Mouse (Mus musculus): ENCODE data around the gene Akr1c20. TPM values are rescaled to one million over a fixed set of nuclear protein-coding genes. Genes with fewer than 3 reads are reported as not detected.

The Akr1c20 gene
- not detected in 2 replicates for polyA plus RNA-seq (2015; fragmentation: Nextera tagmentation; extraction: Ambion mirVana)

DNA sequence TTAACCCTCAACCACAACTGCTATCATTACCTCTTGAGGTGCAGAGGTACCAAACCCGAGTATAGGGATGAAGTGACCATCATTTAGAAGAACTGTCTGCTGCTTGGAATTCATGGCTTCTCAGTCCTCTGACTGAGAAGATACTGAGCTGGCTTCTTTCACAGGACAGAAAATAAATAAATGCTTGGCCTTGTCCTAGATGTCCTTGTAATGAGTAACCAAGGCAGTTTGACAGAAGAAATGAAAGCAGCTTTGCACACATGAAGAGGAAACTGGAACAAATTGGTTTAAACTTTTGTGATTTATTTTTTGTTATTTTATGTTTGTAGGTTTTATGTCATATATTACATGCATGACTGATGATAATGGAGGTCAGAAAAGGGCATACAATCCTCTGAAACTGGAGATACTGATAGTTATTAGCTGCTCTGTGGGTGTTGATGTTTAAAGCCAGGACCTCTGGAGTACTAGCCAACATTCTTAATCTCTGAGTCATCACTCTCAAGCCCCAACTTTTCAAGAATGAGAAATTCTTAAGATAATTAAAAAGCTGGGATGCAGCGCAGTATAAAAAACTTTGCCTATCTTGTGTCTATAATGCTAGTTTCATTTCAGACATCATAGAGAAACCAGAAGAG is at the start of gene Akr1c20:
Akr1c20 (minus strand) TSS at position 145 of the 638 bp plus-strand sequence.
- H3K4me1 ChIP-seq = no peaks in the 10 kb centered on the region
- H3K36me3 ChIP-seq (ENCODE audit: poor library complexity, severe bottlenecking) = no peaks in the 10 kb centered on the region
- H3K27ac ChIP-seq = no peak within 1 kb of the TSS
- H3K27me3 ChIP-seq = no peaks in the 10 kb centered on the region
- H3K9me3 ChIP-seq (replicated peaks) = no peaks in the 10 kb centered on the region
- no peak within 1 kb of the TSS for H3K9ac ChIP-seq
- no peak for ATAC-seq
- H3K4me3 ChIP-seq = no peak within 1 kb of the TSS
- WGBS = 85% methylated on average over 2 of the region's 2 CpGs
- H3K4me2 ChIP-seq = no peak within 1 kb of the TSS

DNA sequence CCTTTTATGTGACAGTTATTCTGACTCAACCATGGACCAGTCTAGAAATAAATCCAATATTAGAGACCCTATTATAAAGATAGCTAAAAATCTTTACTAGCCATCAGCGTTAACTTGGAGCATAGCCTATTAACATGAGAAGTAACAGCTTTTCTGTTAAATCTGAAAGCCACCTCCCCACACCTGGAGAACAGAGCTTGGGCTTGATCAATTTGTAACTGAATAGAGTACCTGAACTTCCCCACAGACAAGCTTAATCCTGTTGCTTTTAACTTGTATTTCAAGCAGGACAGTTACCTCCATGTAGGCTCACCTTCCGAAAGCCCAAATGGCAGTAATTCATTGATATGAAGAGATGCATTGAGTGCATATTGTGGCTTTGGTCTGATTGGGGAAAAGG is 42.9 kb upstream of the Akr1c20 start:
- WGBS = 85% methylated on average over 2 of the region's 2 CpGs
- H3K4me1 ChIP-seq = no peaks in the 10 kb centered on the region
- no peaks in the 10 kb centered on the region for H3K36me3 ChIP-seq (ENCODE audit: poor library complexity, severe bottlenecking)
- H3K9ac ChIP-seq = no peak overlapping the region
- H3K27me3 ChIP-seq = no peaks in the 10 kb centered on the region
- no peaks in the 10 kb centered on the region for H3K9me3 ChIP-seq (replicated peaks)
- no peak overlapping the region for H3K4me2 ChIP-seq
- no peak overlapping the region for H3K27ac ChIP-seq
- no peak overlapping the region for H3K4me3 ChIP-seq
- no peak for ATAC-seq

DNA sequence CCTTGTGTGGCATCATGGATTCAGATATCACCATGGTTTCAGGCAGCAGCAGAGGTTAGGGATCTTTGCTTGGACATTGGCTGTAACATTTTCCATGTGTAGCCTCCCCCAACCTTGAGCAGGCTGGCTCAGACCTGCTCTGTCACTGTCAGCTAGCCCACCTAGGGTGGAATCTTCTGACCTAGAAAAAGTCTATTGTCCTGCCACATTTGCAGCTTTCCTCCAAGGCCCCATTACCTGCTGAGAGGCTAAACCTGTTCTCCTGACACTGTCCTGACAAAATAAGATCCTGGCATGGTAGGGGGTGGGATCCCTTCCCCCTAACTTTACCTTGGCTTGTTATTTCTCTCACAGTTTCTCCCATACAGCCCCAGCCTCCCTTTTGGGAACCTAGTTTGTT is 37.4 kb upstream of the Akr1c20 start:
- no peaks in the 10 kb centered on the region for H3K9me3 ChIP-seq (replicated peaks)
- no peak overlapping the region for H3K4me2 ChIP-seq
- H3K9ac ChIP-seq = no peak overlapping the region
- H3K36me3 ChIP-seq (ENCODE audit: poor library complexity, severe bottlenecking) = no peaks in the 10 kb centered on the region
- H3K4me3 ChIP-seq = no peak overlapping the region
- no peaks in the 10 kb centered on the region for H3K4me1 ChIP-seq
- no peak for ATAC-seq
- no peak overlapping the region for H3K27ac ChIP-seq
- no peaks in the 10 kb centered on the region for H3K27me3 ChIP-seq

GRCm38 (mm10) chr13:4559143-4559542 is 36.0 kb upstream of the Akr1c20 start:
- WGBS = 59% methylated on average over 1 of the region's 1 CpGs
- H3K4me1 ChIP-seq = no peaks in the 10 kb centered on the region
- no peak for ATAC-seq
- H3K36me3 ChIP-seq (ENCODE audit: poor library complexity, severe bottlenecking) = no peaks in the 10 kb centered on the region
- no peak overlapping the region for H3K4me2 ChIP-seq
- H3K27ac ChIP-seq = no peak overlapping the region
- H3K4me3 ChIP-seq = no peak overlapping the region
- H3K27me3 ChIP-seq = no peaks in the 10 kb centered on the region
- no peak overlapping the region for H3K9ac ChIP-seq
- H3K9me3 ChIP-seq (replicated peaks) = no peaks in the 10 kb centered on the region

DNA sequence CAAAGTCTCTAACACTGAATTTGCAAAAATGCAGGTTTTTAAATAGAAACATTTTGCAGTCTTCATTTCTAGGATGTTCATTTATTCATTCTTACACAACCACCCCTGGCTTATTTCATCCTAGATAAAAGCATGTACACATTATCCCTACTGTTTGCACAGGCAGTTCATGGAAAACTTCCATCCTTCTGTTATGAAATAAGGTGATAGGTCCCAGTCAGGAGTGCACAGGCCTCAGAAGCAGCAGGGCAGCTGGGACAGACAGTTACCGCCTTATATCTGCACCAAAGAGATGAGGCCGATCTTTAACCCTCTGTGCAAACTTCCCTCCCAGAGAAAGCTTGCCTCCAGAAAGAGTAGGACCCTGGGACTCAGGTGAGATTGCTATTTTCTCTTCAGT is 8.3 kb downstream of the Akr1c20 start:
- Histone ChIP-seq H3K4me2 (no peak overlapping the region), H3K4me1 (no peaks in the 10 kb centered on the region), H3K27me3 (no peaks in the 10 kb centered on the region), H3K9me3 (replicated peaks) (no peaks in the 10 kb centered on the region), H3K4me3 (no peak overlapping the region), H3K9ac (no peak overlapping the region), H3K36me3 (ENCODE audit: poor library complexity, severe bottlenecking) (no peaks in the 10 kb centered on the region), H3K27ac (no peak overlapping the region)
- 87% methylated on average over 2 of the region's 2 CpGs for WGBS
- ATAC-seq = no peak

DNA sequence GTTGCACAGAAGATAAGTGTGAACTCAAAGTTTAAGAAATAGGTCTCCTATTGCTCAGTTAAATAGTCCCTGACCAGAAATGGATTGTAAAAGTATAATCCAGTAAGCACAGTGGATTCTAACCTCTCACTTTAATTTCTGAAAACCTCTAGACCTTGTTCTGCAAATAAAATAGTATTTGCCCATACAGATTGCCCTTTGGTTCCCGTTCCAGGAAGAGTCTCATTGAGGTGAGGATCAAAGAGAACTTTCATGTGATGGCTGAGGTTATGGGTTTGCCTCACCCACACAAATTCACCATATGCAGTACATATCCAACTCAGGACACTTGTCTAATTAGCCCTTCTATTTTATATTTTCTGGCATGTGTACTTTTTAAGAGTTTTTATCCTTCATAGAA is 55.2 kb downstream of the Akr1c20 start:
- no peak overlapping the region for H3K4me2 ChIP-seq
- no peaks in the 10 kb centered on the region for H3K27me3 ChIP-seq
- 82% methylated on average over 1 of the region's 1 CpGs for WGBS
- no peak overlapping the region for H3K9ac ChIP-seq
- no peaks in the 10 kb centered on the region for H3K4me1 ChIP-seq
- no peak for ATAC-seq
- H3K27ac ChIP-seq = no peak overlapping the region
- no peak overlapping the region for H3K4me3 ChIP-seq
- 0 out of 2 replicates have a peak, but pooled peaks cover 3% of the 10 kb centered on the region for H3K9me3 ChIP-seq (replicated peaks)
- no peaks in the 10 kb centered on the region for H3K36me3 ChIP-seq (ENCODE audit: poor library complexity, severe bottlenecking)

DNA sequence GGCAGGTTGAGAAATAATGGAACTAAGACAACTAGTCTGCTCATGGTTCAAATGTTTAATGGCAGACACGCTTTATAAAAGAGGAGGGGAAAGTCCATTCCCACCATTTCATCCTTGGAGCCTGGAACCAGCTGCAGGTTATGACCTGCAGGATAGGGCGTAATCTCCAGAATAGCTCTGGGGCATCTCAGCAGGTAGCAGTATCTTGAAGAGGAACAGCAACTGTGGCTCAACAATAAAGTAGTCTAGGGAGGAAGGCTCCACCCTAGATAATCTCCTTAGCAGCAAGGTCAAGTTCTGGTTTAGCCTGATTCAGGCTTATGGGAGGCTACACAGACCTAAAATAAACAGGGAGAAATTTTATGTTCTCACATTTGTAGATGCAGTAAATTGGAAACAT is 57.5 kb downstream of the Akr1c20 start:
- no peak overlapping the region for H3K4me2 ChIP-seq
- H3K27ac ChIP-seq = no peak overlapping the region
- WGBS = 93% methylated on average over 2 of the region's 2 CpGs
- H3K9me3 ChIP-seq (replicated peaks) = 0 out of 2 replicates have a peak, but pooled peaks cover 3% of the 10 kb centered on the region
- no peak overlapping the region for H3K9ac ChIP-seq
- ATAC-seq = no peak
- H3K27me3 ChIP-seq = no peaks in the 10 kb centered on the region
- no peaks in the 10 kb centered on the region for H3K36me3 ChIP-seq (ENCODE audit: poor library complexity, severe bottlenecking)
- no peak overlapping the region for H3K4me3 ChIP-seq
- H3K4me1 ChIP-seq = no peaks in the 10 kb centered on the region

Other genes with a start within 250 kb of the Akr1c20 start
- gene Akr1c12, start 243.9 kb downstream of the Akr1c20 start, polyA plus RNA-seq (2015; fragmentation: Nextera tagmentation; extraction: Ambion mirVana) = not detected in 2 replicates
- gene Akr1c6, start 89.0 kb downstream of the Akr1c20 start, polyA plus RNA-seq (2015; fragmentation: Nextera tagmentation; extraction: Ambion mirVana) = not detected in 2 replicates
- not detected in 2 replicates for gene Akr1c21, start 50.7 kb upstream of the Akr1c20 start, polyA plus RNA-seq (2015; fragmentation: Nextera tagmentation; extraction: Ambion mirVana)
- 44.7 and 58.0 TPM in 2 replicates for gene Akr1e1, start 85.8 kb upstream of the Akr1c20 start, polyA plus RNA-seq (2015; fragmentation: Nextera tagmentation; extraction: Ambion mirVana)

All from forebrain, embryonic 13.5 days (tissue).